Mouse (Mus musculus): ENCODE results near the gene Zc3h18. TPM values are rescaled to one million over a fixed set of nuclear protein-coding genes. Genes with fewer than 3 reads are reported as not detected.

The Zc3h18 gene
- total and polyA plus RNA-seq, 3 experiments: 30.2 to 122 (median 98.5) TPM

- Histone ChIP-seq H3K9ac (ENCODE audit: control insufficient read depth, low read depth, low read length, poor library complexity, severe bottlenecking) (no peak overlapping the region), H3K36me3 (ENCODE audit: control insufficient read depth in 1 of 2, insufficient read depth in 2 of 2, low read length in 2 of 2) (peaks cover 0 to 20% of the 10 kb centered on the region in 2 experiments; a peak in 2 of 4 replicates), H3K27me3 (ENCODE audit: control insufficient read depth in 1 of 2, insufficient read depth in 2 of 2, low read length in 2 of 2) (no peaks in the 10 kb centered on the region), H3K9me3 (replicated peaks; ENCODE audit: insufficient read depth, low read length) (no peaks in the 10 kb centered on the region), H3K27ac (ENCODE audit: control insufficient read depth, low read depth, low read length) (no peak overlapping the region), H3K79me2 (ENCODE audit: control insufficient read depth, insufficient read depth, low read length, poor library complexity) (no peaks in the 10 kb centered on the region), H3K4me1 (ENCODE audit: control insufficient read depth in 1 of 2, insufficient read depth in 2 of 2, low read length in 2 of 2) (peaks cover 17 to 40% of the 10 kb centered on the region in 2 experiments), H3K4me3 (ENCODE audit: control insufficient read depth in 1 of 2, insufficient read depth in 1 of 2, low read depth in 2 of 2, low read length in 2 of 2) (no peak overlapping the region; a peak in 1 of 4 replicates)
- DNase-seq (ENCODE audit: low read depth, low spot score): peak; percentile 15
- TF ChIP-seq MAZ (IDR thresholded peaks at IDR 0.05; ENCODE audit: low read depth, low read length) (0 out of 2 replicates have a peak, but pooled peaks have one; percentile 52), USF2 (IDR thresholded peaks at IDR 0.05; ENCODE audit: borderline replicate concordance in 1 of 2, insufficient read depth in 1 of 2, low read depth in 1 of 2, low read length in 2 of 2) (no peak), CHD2 (IDR thresholded peaks at IDR 0.05; ENCODE audit: low read length) (no peak), JUND (IDR thresholded peaks at IDR 0.05; ENCODE audit: low read depth, low read length) (no peak), POLR2AphosphoS2 (IDR thresholded peaks at IDR 0.05; ENCODE audit: low read length) (no peak)
These were observed 25.9 kb upstream of the Zc3h18 start for GRCm38 (mm10) chr8:122350309-122351089.

- Histone ChIP-seq H3K9me3 (replicated peaks; ENCODE audit: insufficient read depth, low read length) (no peaks in the 10 kb centered on the region), H3K9ac (ENCODE audit: control insufficient read depth, low read depth, low read length, poor library complexity, severe bottlenecking) (no peak overlapping the region), H3K4me1 (ENCODE audit: control insufficient read depth in 1 of 2, insufficient read depth in 2 of 2, low read length in 2 of 2) (peaks cover 9 to 34% of the 10 kb centered on the region in 2 experiments), H3K36me3 (ENCODE audit: control insufficient read depth in 1 of 2, insufficient read depth in 2 of 2, low read length in 2 of 2) (peaks cover 0 to 22% of the 10 kb centered on the region in 2 experiments; a peak in 2 of 4 replicates), H3K27me3 (ENCODE audit: control insufficient read depth in 1 of 2, insufficient read depth in 2 of 2, low read length in 2 of 2) (no peaks in the 10 kb centered on the region), H3K4me3 (ENCODE audit: control insufficient read depth in 1 of 2, insufficient read depth in 1 of 2, low read depth in 2 of 2, low read length in 2 of 2) (no peak overlapping the region), H3K27ac (ENCODE audit: control insufficient read depth, low read depth, low read length) (no peak overlapping the region), H3K79me2 (ENCODE audit: control insufficient read depth, insufficient read depth, low read length, poor library complexity) (no peaks in the 10 kb centered on the region)
- TF ChIP-seq NRF1 (IDR thresholded peaks at IDR 0.05; ENCODE audit: insufficient read depth, low read depth, low read length, poor library complexity, severe bottlenecking) (no peak), GABPA (IDR thresholded peaks at IDR 0.05; ENCODE audit: low read depth, low read length) (no peak), MYB (IDR thresholded peaks at IDR 0.05; ENCODE audit: low read depth, low read length) (no peak), KAT2A (conservative IDR thresholded peaks at IDR 0.05; ENCODE audit: low read depth, low read length) (no peak), BHLHE40 (IDR thresholded peaks at IDR 0.05; ENCODE audit: borderline replicate concordance, low read depth, low read length) (no peak), RAD21 (IDR thresholded peaks at IDR 0.05; ENCODE audit: low read depth, low read length) (no peak), ZMIZ1 (IDR thresholded peaks at IDR 0.05; ENCODE audit: low read depth, low read length) (no peak)
- no peak for DNase-seq (ENCODE audit: low read depth, low spot score)
These were observed 22.3 kb upstream of the Zc3h18 start for GRCm38 (mm10) chr8:122354157-122354556.

Data from MEL (cell line).